Mouse (Mus musculus) CH12.LX (cell line): ENCODE measurements around the gene Slc7a14. TPM values are rescaled to one million over a fixed set of nuclear protein-coding genes. Genes with fewer than 3 reads are reported as not detected.

Experiments used
- DNase-seq: peaks from one replicate; pipeline ENCODE4 v3.0.0-alpha.2; 2013; ENCODE audit errors: extremely low read depth
- H3K27ac ChIP-seq: 2 replicates; pipeline ENCODE4 v1.5.1; 2012; ENCODE audit warnings: low read depth, mild to moderate bottlenecking, control low read depth, moderate library complexity; ENCODE audit not compliant: insufficient read depth
- H3K27me3 ChIP-seq: replicated peaks from 2 replicates; pipeline ENCODE3; 2012; ENCODE audit warnings: inconsistent platforms
- H3K36me3 ChIP-seq, 2 experiments: replicated peaks in 1 of 2; 2 replicates each; pipeline versions ENCODE3 to v1.6.1; 2012; ENCODE audit warnings: inconsistent platforms in 1 of 2, low read length in 1 of 2, mild to moderate bottlenecking in 1 of 2, mixed read lengths in 1 of 2, moderate library complexity in 1 of 2; ENCODE audit not compliant: control insufficient read depth in 1 of 2, insufficient read depth in 1 of 2
- H3K4me1 ChIP-seq, 2 experiments: 2 replicates each; pipeline ENCODE4 v1.6.1; 2012; ENCODE audit warnings: inconsistent platforms in 1 of 2, moderate library complexity in 1 of 2; ENCODE audit not compliant: insufficient read depth in 2 of 2, control insufficient read depth in 1 of 2
- H3K4me2 ChIP-seq: 2 replicates; pipeline ENCODE4 v1.6.1; 2012; ENCODE audit warnings: low read depth, mild to moderate bottlenecking, control low read depth; ENCODE audit not compliant: poor library complexity, insufficient read depth, severe bottlenecking
- H3K4me3 ChIP-seq, 3 experiments: fragments of 150-350 bp in 1 of 3; sonication (generic) in 1 of 3; replicated peaks in 1 of 3; 2 replicates each; pipeline versions ENCODE3 to v1.5.1; 2011 to 2012; ENCODE audit warnings: low read depth in 2 of 3, low read length in 2 of 3, mild to moderate bottlenecking in 2 of 3, moderate library complexity in 2 of 3, control low read depth in 1 of 3, improper control_type of control experiment in 1 of 3, inconsistent platforms in 1 of 3, mixed read lengths in 1 of 3; ENCODE audit not compliant: poor library complexity in 1 of 3
- H3K79me2 ChIP-seq: replicated peaks from 2 replicates; pipeline ENCODE4 v1.6.1; 2012; ENCODE audit warnings: mild to moderate bottlenecking, moderate library complexity; ENCODE audit not compliant: control insufficient read depth, poor library complexity, insufficient read depth, severe bottlenecking; ENCODE audit errors: extremely low read depth
- H3K9ac ChIP-seq: 2 replicates; pipeline ENCODE4 v1.6.1; 2012; ENCODE audit warnings: low read depth, mild to moderate bottlenecking, control low read depth, moderate library complexity; ENCODE audit not compliant: insufficient read depth
- H3K9me3 ChIP-seq: replicated peaks from 2 replicates; pipeline ENCODE3; 2012; ENCODE audit warnings: low read length, inconsistent platforms, mixed read lengths
- BHLHE40 ChIP-seq: IDR thresholded peaks from 2 replicates; pipeline ENCODE4 v1.6.1; 2011; ENCODE audit warnings: mild to moderate bottlenecking, low read depth, low read length, improper control_type of control experiment
- CHD1 ChIP-seq: IDR thresholded peaks from 2 replicates; pipeline ENCODE4 v1.6.1; 2012; ENCODE audit warnings: low read depth, low read length, improper control_type of control experiment, inconsistent platforms
- CHD2 ChIP-seq: IDR thresholded peaks from 2 replicates; pipeline ENCODE4 v1.6.1; 2011; ENCODE audit warnings: low read length, improper control_type of control experiment
- CTCF ChIP-seq, 2 experiments: IDR thresholded peaks in 1 of 2; conservative IDR thresholded peaks in 1 of 2; 2 replicates each; pipeline ENCODE4 v1.5.1; 2011 to 2012; ENCODE audit warnings: low read depth in 2 of 2, low read length in 2 of 2, improper control_type of control experiment in 1 of 2, inconsistent platforms in 1 of 2, mild to moderate bottlenecking in 1 of 2, moderate library complexity in 1 of 2
- ELF1 ChIP-seq: IDR thresholded peaks from 2 replicates; pipeline ENCODE4 v1.6.1; 2014; ENCODE audit warnings: low read depth, mild to moderate bottlenecking, inconsistent platforms, low read length, improper control_type of control experiment
- EP300 ChIP-seq: IDR thresholded peaks from 2 replicates; pipeline ENCODE4 v1.6.1; 2011; ENCODE audit warnings: low read length, improper control_type of control experiment
- ETS1 ChIP-seq: conservative IDR thresholded peaks from 2 replicates; pipeline ENCODE4 v1.6.1; 2012; ENCODE audit warnings: low read depth, mild to moderate bottlenecking, inconsistent platforms, low read length, improper control_type of control experiment, moderate library complexity
- GABPA ChIP-seq: IDR thresholded peaks from 2 replicates; pipeline ENCODE4 v1.6.1; 2012; ENCODE audit warnings: low read depth, low read length, improper control_type of control experiment, inconsistent platforms; ENCODE audit not compliant: insufficient replicate concordance
- HCFC1 ChIP-seq: IDR thresholded peaks from 2 replicates; pipeline ENCODE4 v1.6.1; 2012; ENCODE audit warnings: low read depth, mild to moderate bottlenecking, inconsistent platforms, low read length, improper control_type of control experiment
- IRF4 ChIP-seq: IDR thresholded peaks from 2 replicates; pipeline ENCODE4 v1.6.1; 2014; ENCODE audit warnings: low read depth, mild to moderate bottlenecking, inconsistent platforms, low read length, improper control_type of control experiment
- JUND ChIP-seq: conservative IDR thresholded peaks from 2 replicates; pipeline ENCODE4 v1.6.1; 2011; ENCODE audit warnings: low read depth, low read length, improper control_type of control experiment
- MAFK ChIP-seq: IDR thresholded peaks from 2 replicates; pipeline ENCODE4 v1.6.1; 2011; ENCODE audit warnings: low read length, improper control_type of control experiment; ENCODE audit not compliant: insufficient replicate concordance
- MAZ ChIP-seq: IDR thresholded peaks from 2 replicates; pipeline ENCODE4 v1.6.1; 2012; ENCODE audit warnings: low read depth, mild to moderate bottlenecking, inconsistent platforms, low read length, improper control_type of control experiment, moderate library complexity
- MXI1 ChIP-seq: IDR thresholded peaks from 2 replicates; pipeline ENCODE4 v1.6.1; 2011; ENCODE audit warnings: mild to moderate bottlenecking, low read depth, low read length, improper control_type of control experiment
- MYC ChIP-seq: IDR thresholded peaks from 2 replicates; pipeline ENCODE4 v1.6.1; 2011; ENCODE audit warnings: low read depth, mild to moderate bottlenecking, improper control_type of control experiment, low read length
- NELFE ChIP-seq: IDR thresholded peaks from 2 replicates; pipeline ENCODE4 v1.6.1; 2011; ENCODE audit warnings: low read depth, low read length, improper control_type of control experiment
- NRF1 ChIP-seq: IDR thresholded peaks from 2 replicates; pipeline ENCODE4 v1.6.1; 2014; ENCODE audit warnings: low read depth, mild to moderate bottlenecking, inconsistent platforms, low read length, improper control_type of control experiment, moderate library complexity
- PAX5 ChIP-seq: IDR thresholded peaks from 2 replicates; pipeline ENCODE4 v1.6.1; 2012; ENCODE audit warnings: low read length, inconsistent platforms, mixed read lengths
- POLR2A ChIP-seq: IDR thresholded peaks from 2 replicates; pipeline ENCODE4 v1.6.1; 2011; ENCODE audit warnings: low read depth, mild to moderate bottlenecking, improper control_type of control experiment, low read length
- POLR2AphosphoS2 ChIP-seq: IDR thresholded peaks from 2 replicates; pipeline ENCODE4 v1.6.1; 2011; ENCODE audit warnings: low read depth, low read length, improper control_type of control experiment
- RCOR1 ChIP-seq: conservative IDR thresholded peaks from 2 replicates; pipeline ENCODE4 v1.6.1; 2012; ENCODE audit warnings: low read depth, mild to moderate bottlenecking, inconsistent platforms, low read length, improper control_type of control experiment
- SIN3A ChIP-seq: IDR thresholded peaks from 2 replicates; pipeline ENCODE4 v1.6.1; 2012; ENCODE audit warnings: low read length, improper control_type of control experiment, inconsistent platforms
- SMC3 ChIP-seq: IDR thresholded peaks from 2 replicates; pipeline ENCODE4 v1.6.1; 2011; ENCODE audit warnings: low read depth, low read length, improper control_type of control experiment
- ZC3H11A ChIP-seq: IDR thresholded peaks from 2 replicates; pipeline ENCODE4 v1.6.1; 2012; ENCODE audit warnings: low read depth, mild to moderate bottlenecking, inconsistent platforms, low read length, improper control_type of control experiment
- dilution Hi-C: fragments of 300-500 bp; cut with MboI; formaldehyde crosslinking; loops from 2 replicates; pipeline ENCODE4 v1.14.3; 2020; ENCODE audit warnings: low sequenced_read_pairs; ENCODE audit not compliant: extremely low pct_unique_long_range_greater_than_20kb, extremely low pct_ligation_motif_present
- in situ Hi-C: fragments of 300-500 bp; cut with MboI; formaldehyde crosslinking; loops from 3 replicates; pipeline ENCODE4 v1.14.3; 2019; ENCODE audit warnings: low sequenced_read_pairs, low pct_ligation_motif_present, low pct_unique_long_range_greater_than_20kb, mixed read lengths
- polyA plus RNA-seq: library from polyadenylated mRNA; unstranded; fragments of >175 nt; gene quantifications from 2 replicates; pipeline ENCODE4 v1.2.1, GENCODE M21; 2012; ENCODE audit warnings: low read depth; ENCODE audit not compliant: insufficient read length
- total RNA-seq, 2 experiments: library from RNA; depleted of rRNA; stranded (reverse); fragments of 300-350 nt in 1 of 2; fragments of >200 nt in 1 of 2; gene quantifications; 2 replicates each; pipeline ENCODE4 v1.2.3; 2012 to 2014

The Slc7a14 gene
- total and polyA plus RNA-seq, 3 experiments: not detected

- Histone ChIP-seq H3K27me3 (no peaks in the 10 kb centered on the region), H3K36me3 (no peaks in the 10 kb centered on the region), H3K9ac (no peak overlapping the region), H3K9me3 (no peaks in the 10 kb centered on the region), H3K4me2 (no peak overlapping the region), H3K4me1 (peaks cover 0 to 5% of the 10 kb centered on the region in 2 experiments; a peak in 1 of 4 replicates), H3K79me2 (no peaks in the 10 kb centered on the region), H3K27ac (no peak overlapping the region), H3K4me3 (no peak overlapping the region)
- in situ Hi-C loops: no loop called here
- TF ChIP-seq HCFC1 (no peak), SIN3A (no peak), SMC3 (no peak), POLR2A (no peak), GABPA (no peak), MAFK (no peak), ELF1 (no peak), ZC3H11A (no peak), EP300 (no peak), MYC (no peak)
- no peak for DNase-seq
- dilution Hi-C loops: no loop called here
Observed at GRCm38 (mm10) chr3:31267921-31268320, 42.3 kb downstream of the Slc7a14 start.

DNA sequence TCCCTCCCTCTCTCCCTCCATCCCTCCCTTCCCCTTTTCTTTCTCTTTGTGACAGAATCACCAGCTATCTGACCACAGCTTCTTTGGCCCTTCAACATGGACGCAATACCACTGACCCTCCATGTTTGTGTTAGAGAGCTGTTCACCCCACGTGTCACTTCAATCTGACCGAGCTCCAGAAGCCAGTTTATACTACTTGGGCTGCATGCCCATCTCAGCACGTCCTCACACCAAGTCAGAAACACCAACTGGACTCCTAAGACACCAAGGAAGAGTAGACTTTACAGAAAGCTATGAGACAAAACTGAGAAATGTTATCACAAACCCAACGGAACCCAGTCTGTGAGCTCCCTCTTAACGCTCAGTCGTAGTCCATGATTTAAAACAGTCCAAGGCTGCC, 43.2 kb downstream of the Slc7a14 start:
- dilution Hi-C loops (no loop called here), in situ Hi-C loops (no loop called here)

GRCm38 (mm10) chr3:31263535-31263934, 46.6 kb downstream of the Slc7a14 start:
- Histone ChIP-seq H3K27me3 (no peaks in the 10 kb centered on the region), H3K4me1 (peaks cover 3 to 17% of the 10 kb centered on the region in 2 experiments; a peak in 3 of 4 replicates)
- TF ChIP-seq POLR2AphosphoS2 (no peak), CTCF (conservative IDR thresholded peaks at IDR 0.05 in 1 of 2, IDR thresholded peaks at IDR 0.05 in 1 of 2; ENCODE audit: low read depth in 2 of 2, low read length in 2 of 2) (no peak), ETS1 (no peak), MAZ (no peak), BHLHE40 (no peak), POLR2A (no peak), EP300 (no peak), JUND (no peak), RCOR1 (no peak), ELF1 (no peak), NELFE (no peak), HCFC1 (no peak), IRF4 (no peak)
- TF ChIP-seq, all 38 proteins: peak for 0
- no peak for DNase-seq
- H3K79me2 ChIP-seq: no peaks in the 10 kb centered on the region
- no peak overlapping the region for H3K9ac ChIP-seq
- no peaks in the 10 kb centered on the region for H3K36me3 ChIP-seq
- H3K4me2 ChIP-seq: no peak overlapping the region
- dilution Hi-C loops: no loop called here
- H3K27ac ChIP-seq: no peak overlapping the region
- no peaks in the 10 kb centered on the region for H3K9me3 ChIP-seq
- in situ Hi-C loops: no loop called here
- no peak overlapping the region for H3K4me3 ChIP-seq

More for the DNA sequence above, 43.2 kb downstream of the Slc7a14 start:
- Histone ChIP-seq H3K27me3 (no peaks in the 10 kb centered on the region), H3K36me3 (no peaks in the 10 kb centered on the region), H3K27ac (no peak overlapping the region), H3K4me2 (no peak overlapping the region), H3K4me1 (peaks cover 0 to 5% of the 10 kb centered on the region in 2 experiments; a peak in 1 of 4 replicates), H3K9ac (no peak overlapping the region), H3K4me3 (no peak overlapping the region), H3K9me3 (no peaks in the 10 kb centered on the region), H3K79me2 (no peaks in the 10 kb centered on the region)
- no peak for TF ChIP-seq JUND
- TF ChIP-seq BHLHE40: no peak
- TF ChIP-seq CHD1: no peak
- no peak for TF ChIP-seq SIN3A
- TF ChIP-seq HCFC1: no peak
- no peak for TF ChIP-seq PAX5
- no peak for TF ChIP-seq MXI1
- TF ChIP-seq NRF1: no peak
- no peak for TF ChIP-seq RCOR1
- no peak for TF ChIP-seq CHD2
- TF ChIP-seq ELF1: no peak
- no peak for TF ChIP-seq MAZ
- no peak for TF ChIP-seq GABPA
- no peak for TF ChIP-seq POLR2AphosphoS2
- DNase-seq: no peak
